ENCODE assay signal across 9 mouse cellular contexts in genomic region chr9:21496308-21497049, GRCm38 (mm10). TPM values are rescaled to one million over a fixed set of nuclear protein-coding genes. Genes with fewer than 3 reads are reported as not detected.
DNase-seq lines count a peak whose midpoint lies in the region; ATAC-seq and TF ChIP-seq lines count a peak whose summit lies in the region.
"Had no signal": no experiment of that assay in that cellular context is flagged by ENCODE, and none has a peak within 500 bp of the region (broad histone marks: within the 10 kb centered on the region; RNA-seq: fewer than 3 reads in every experiment).

No protein-coding gene starts in this region.

- H3K9me3 ChIP-seq in hindbrain, embryonic 11.5 days (ENCODE audit: control insufficient read depth, low read length) = no peaks in the 10 kb centered on the region
- H3K9me3 ChIP-seq in hindbrain, postnatal 0 days (ENCODE audit: low read length) = no peaks in the 10 kb centered on the region

- intact Hi-C loops in gastrocnemius, postnatal 14 days (cut with DNase I; ENCODE audit: low total_unique reads) = no loop called here

- no peak overlapping the region for H3K9ac ChIP-seq in hindbrain, embryonic 11.5 days (ENCODE audit: low read depth, low read length)
- no peak overlapping the region for H3K9ac ChIP-seq in hindbrain, postnatal 0 days (replicated peaks; ENCODE audit: low read length)

- H3K27me3 ChIP-seq in hindbrain, embryonic 11.5 days (ENCODE audit: control insufficient read depth, insufficient read depth, low read length) = no peaks in the 10 kb centered on the region
- no peaks in the 10 kb centered on the region for H3K27me3 ChIP-seq in hindbrain, postnatal 0 days (ENCODE audit: insufficient read depth, low read length)

- no peak overlapping the region for H3K4me3 ChIP-seq in hindbrain, embryonic 11.5 days (ENCODE audit: low read depth, low read length)
- H3K4me3 ChIP-seq in hindbrain, postnatal 0 days (ENCODE audit: low read length) = no peak overlapping the region

- DNase-seq in hindbrain, embryonic 11.5 days (ENCODE audit: low spot score) = peak; percentile 46
- no peak for DNase-seq in hindbrain, postnatal 0 days (ENCODE audit: low spot score)
- DNase-seq in adipocyte (ENCODE audit: low spot score) = peak; percentile 97
- peak; percentile 81 for DNase-seq in gastrocnemius, postnatal 14 days
- peak; percentile 45 for DNase-seq in lung, postnatal 10 days
- no peak for DNase-seq in spleen, adult 12 weeks (ENCODE audit: low spot score)
- DNase-seq: kidney, postnatal 25 days had no signal

- H3K4me2 ChIP-seq in hindbrain, embryonic 11.5 days (replicated peaks; ENCODE audit: low read depth, low read length) = no peak overlapping the region
- H3K4me2 ChIP-seq in hindbrain, postnatal 0 days (ENCODE audit: low read depth, low read length) = no peak overlapping the region

- H3K36me3 ChIP-seq in hindbrain, embryonic 11.5 days (ENCODE audit: control insufficient read depth, insufficient read depth, low read length) = 0 out of 2 replicates have a peak, but pooled peaks cover 2% of the 10 kb centered on the region
- H3K36me3 ChIP-seq in hindbrain, postnatal 0 days (ENCODE audit: insufficient read depth, low read length) = peaks cover 11% of the 10 kb centered on the region

- no peak for ATAC-seq in hindbrain, embryonic 11.5 days (ENCODE audit: low FRiP score)
- ATAC-seq in hindbrain, postnatal 0 days = no peak
- ATAC-seq in inflammation-experienced regulatory T-cells, adult 6 months = no peak
- no peak for ATAC-seq in monocyte, adult 5-6 weeks (replicated peaks; ENCODE audit: insufficient number of reproducible peaks, low FRiP score, low TSS enrichment, poor library complexity, severe bottlenecking)

- TF ChIP-seq CTCF in hindbrain, postnatal 0 days (IDR thresholded peaks at IDR 0.05; ENCODE audit: low read depth) = no peak

- 67% methylated on average over 19 of the region's 19 CpGs for WGBS in hindbrain, embryonic 11.5 days
- WGBS in hindbrain, postnatal 0 days = 88% methylated on average over 18 of the region's 19 CpGs

- no peaks in the 10 kb centered on the region for H3K4me1 ChIP-seq in hindbrain, embryonic 11.5 days (replicated peaks; ENCODE audit: control insufficient read depth, insufficient read depth, low read length)
- no peaks in the 10 kb centered on the region for H3K4me1 ChIP-seq in hindbrain, postnatal 0 days (ENCODE audit: insufficient read depth, low read length)

- 0 out of 2 replicates have a peak overlapping the region, but pooled peaks have one; percentile 17 for H3K27ac ChIP-seq in hindbrain, embryonic 11.5 days (ENCODE audit: low read depth, low read length)
- no peak overlapping the region for H3K27ac ChIP-seq in hindbrain, postnatal 0 days

RNA-seq across cellular contexts. Expression of gene Tmed1, which starts 13.6 kb away (rescaled TPM):
- 59.1 and 66.0 TPM in 2 replicates for polyA plus RNA-seq in hindbrain, embryonic 11.5 days (2014; fragmentation: Nextera tagmentation; extraction: Ambion mirVana)
- total RNA-seq in hindbrain, postnatal 0 days (2014; rRNA removed) = 50.2 and 61.3 TPM in 2 replicates
- polyA plus RNA-seq in hindbrain, postnatal 0 days (2015; fragmentation: Nextera tagmentation; extraction: Ambion mirVana) = 59.2 and 65.8 TPM in 2 replicates
- total RNA-seq in gastrocnemius, postnatal 14 days (2021) = 10 to 100 TPM; 25.9 to 29.3 TPM
- 1 to 10 TPM; 3.2 to 6.3 (median 5.8) TPM for polyA plus RNA-seq in inflammation-experienced regulatory T-cells, adult 6 months (2017; shearing (Covaris generic))
- total RNA-seq in monocyte, adult 5-6 weeks (2017) = 3.2 to 6.6 TPM (median 6.3 TPM) in 3 replicates

RNA-seq across cellular contexts. Expression of gene AB124611, which starts 29.5 kb away (rescaled TPM):
- polyA plus RNA-seq in hindbrain, embryonic 11.5 days (2014; fragmentation: Nextera tagmentation; extraction: Ambion mirVana) = 2.6 and 5.3 TPM in 2 replicates
- 1.2 and 2.2 TPM in 2 replicates for total RNA-seq in hindbrain, postnatal 0 days (2014; rRNA removed)
- 1.1 and 1.2 TPM in 2 replicates for polyA plus RNA-seq in hindbrain, postnatal 0 days (2015; fragmentation: Nextera tagmentation; extraction: Ambion mirVana)
- 1 to 10 TPM; 1.0 to 1.5 TPM for total RNA-seq in gastrocnemius, postnatal 14 days (2021)
- polyA plus RNA-seq in inflammation-experienced regulatory T-cells, adult 6 months (2017; shearing (Covaris generic)) = 10 to 100 TPM; 49.9 to 71.1 (median 57.8) TPM
- 191 to 299 TPM (median 267 TPM) in 3 replicates for total RNA-seq in monocyte, adult 5-6 weeks (2017)

RNA-seq across cellular contexts. Expression of gene Carm1, which starts 50.2 kb away (rescaled TPM):
- 50.1 and 59.7 TPM in 2 replicates for polyA plus RNA-seq in hindbrain, embryonic 11.5 days (2014; fragmentation: Nextera tagmentation; extraction: Ambion mirVana)
- total RNA-seq in hindbrain, postnatal 0 days (2014; rRNA removed) = 84.9 and 92.7 TPM in 2 replicates
- 20.6 and 25.0 TPM in 2 replicates for polyA plus RNA-seq in hindbrain, postnatal 0 days (2015; fragmentation: Nextera tagmentation; extraction: Ambion mirVana)
- total RNA-seq in gastrocnemius, postnatal 14 days (2021) = 10 to 100 TPM; 62.8 to 68.0 TPM
- polyA plus RNA-seq in inflammation-experienced regulatory T-cells, adult 6 months (2017; shearing (Covaris generic)) = 10 to 100 TPM in 1 of 3 experiments, 1 to 10 TPM in 2; 5.3 to 11.0 (median 7.0) TPM
- 13.5 to 23.0 TPM (median 17.2 TPM) in 3 replicates for total RNA-seq in monocyte, adult 5-6 weeks (2017)

Comparison
In these comparisons a context has a peak if more than half of its experiments do, and no peak if none do; other contexts are left out.
1. DNase-seq: peak in hindbrain, embryonic 11.5 days (single experiment), adipocyte (single experiment), gastrocnemius, postnatal 14 days (single experiment) and lung, postnatal 10 days (single experiment); none in hindbrain, postnatal 0 days (single experiment) and spleen, adult 12 weeks (single experiment).
2. RNA of gene AB124611, which starts 29.5 kb away (total RNA-seq): 191 to 299 TPM in monocyte, adult 5-6 weeks; 1.2 to 2.2 TPM in hindbrain, postnatal 0 days and 1.0 to 1.5 TPM in gastrocnemius, postnatal 14 days; every median in the first group is over 10 times any median in the second.